Mouse (Mus musculus) retina, postnatal 7 days (tissue): Measurements from ENCODE around the gene Fam3b.

Experiments
- DNase-seq: peaks from one replicate; pipeline ENCODE4 v3.0.0-alpha.2; 2012; ENCODE audit warnings: low read depth, low spot score

The Fam3b gene

GRCm38 (mm10) chr16:97421671-97422070 is 92.9 kb downstream of the Fam3b start:
- DNase-seq: no peak
